Mouse (Mus musculus): ENCODE data around the gene Gm17387. TPM values are rescaled to one million over a fixed set of nuclear protein-coding genes. Genes with fewer than 3 reads are reported as not detected.

Gene Gm17387
- not detected in 2 replicates for polyA plus RNA-seq (2014; fragmentation: Nextera tagmentation; extraction: Ambion mirVana)

DNA sequence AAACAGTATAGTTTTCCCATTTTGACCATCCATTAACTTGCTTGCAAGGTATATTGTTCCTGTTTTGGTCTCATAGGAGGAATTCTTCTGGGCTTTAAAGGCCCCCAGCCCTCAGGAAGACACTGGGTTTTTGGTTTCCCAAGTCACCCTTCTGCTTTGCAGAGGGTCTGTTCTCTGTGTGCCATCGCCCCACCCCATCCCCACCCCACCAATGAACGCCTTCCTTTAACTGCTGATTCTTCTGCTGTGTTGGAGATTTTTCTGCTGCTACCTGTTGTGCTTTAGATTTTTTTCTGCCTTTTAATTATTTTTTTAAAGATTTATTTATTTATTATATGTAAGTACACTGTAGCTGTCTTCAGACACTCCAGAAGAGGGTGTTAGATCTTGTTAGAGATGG, at the start of gene Gm17387:
TSS of gene Gm17387 (plus strand) at position 301 of the 400 bp plus-strand sequence.
- Histone ChIP-seq H3K27me3 (ENCODE audit: control insufficient read depth, insufficient read depth, low read length) (no peaks in the 10 kb centered on the region), H3K27ac (ENCODE audit: low read length) (no peak within 1 kb of the TSS), H3K4me3 (ENCODE audit: low read depth, low read length) (no peak within 1 kb of the TSS), H3K36me3 (ENCODE audit: control insufficient read depth, insufficient read depth, low read length) (no peaks in the 10 kb centered on the region), H3K4me1 (ENCODE audit: control insufficient read depth, insufficient read depth, low read length) (0 out of 2 replicates have a peak, but pooled peaks cover 9% of the 10 kb centered on the region), H3K9ac (replicated peaks; ENCODE audit: low read depth, low read length) (no peak within 1 kb of the TSS), H3K4me2 (replicated peaks; ENCODE audit: low read depth, low read length) (no peak within 1 kb of the TSS), H3K9me3 (ENCODE audit: control insufficient read depth, low read depth, low read length) (no peaks in the 10 kb centered on the region)
- 92% methylated on average over 2 of the region's 2 CpGs for WGBS
- no peak for ATAC-seq (ENCODE audit: insufficient number of reproducible peaks, insufficient read depth, low FRiP score, low read depth)

DNA sequence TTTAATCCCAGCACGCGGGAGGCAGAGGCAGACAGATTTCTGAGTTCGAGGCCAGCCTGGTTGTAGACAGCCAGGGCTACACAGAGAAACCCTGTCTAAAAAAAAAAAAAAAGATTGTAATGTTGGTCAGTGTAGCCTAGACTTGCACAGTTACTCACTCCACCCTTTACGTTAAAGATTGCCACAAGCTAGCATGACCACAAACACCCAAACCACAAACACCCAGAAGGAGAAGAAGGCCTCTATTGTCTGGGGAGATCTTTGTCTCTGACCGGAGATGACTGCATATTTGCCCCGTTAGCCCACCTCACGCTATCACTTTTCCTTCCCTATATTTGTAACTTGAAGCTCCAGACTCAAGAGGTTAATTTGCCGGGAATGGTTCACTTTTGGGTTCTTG, 47.2 kb upstream of the Gm17387 start:
- ATAC-seq (ENCODE audit: insufficient number of reproducible peaks, insufficient read depth, low FRiP score, low read depth), result no peak
- Histone ChIP-seq H3K9ac (replicated peaks; ENCODE audit: low read depth, low read length) (no peak overlapping the region), H3K27ac (ENCODE audit: low read length) (no peak overlapping the region), H3K36me3 (ENCODE audit: control insufficient read depth, insufficient read depth, low read length) (no peaks in the 10 kb centered on the region), H3K9me3 (ENCODE audit: control insufficient read depth, low read depth, low read length) (no peaks in the 10 kb centered on the region), H3K27me3 (ENCODE audit: control insufficient read depth, insufficient read depth, low read length) (no peaks in the 10 kb centered on the region), H3K4me2 (replicated peaks; ENCODE audit: low read depth, low read length) (no peak overlapping the region), H3K4me1 (ENCODE audit: control insufficient read depth, insufficient read depth, low read length) (no peaks in the 10 kb centered on the region), H3K4me3 (ENCODE audit: low read depth, low read length) (no peak overlapping the region)
- 91% methylated on average over 8 of the region's 8 CpGs for WGBS

- H3K27me3 ChIP-seq (ENCODE audit: control insufficient read depth, insufficient read depth, low read length), result no peaks in the 10 kb centered on the region
- H3K4me3 ChIP-seq (ENCODE audit: low read depth, low read length), result no peak overlapping the region
- H3K27ac ChIP-seq (ENCODE audit: low read length), result no peak overlapping the region
- no peaks in the 10 kb centered on the region for H3K9me3 ChIP-seq (ENCODE audit: control insufficient read depth, low read depth, low read length)
- no peaks in the 10 kb centered on the region for H3K36me3 ChIP-seq (ENCODE audit: control insufficient read depth, insufficient read depth, low read length)
- no peak overlapping the region for H3K9ac ChIP-seq (replicated peaks; ENCODE audit: low read depth, low read length)
- no peaks in the 10 kb centered on the region for H3K4me1 ChIP-seq (ENCODE audit: control insufficient read depth, insufficient read depth, low read length)
- no peak for ATAC-seq (ENCODE audit: insufficient number of reproducible peaks, insufficient read depth, low FRiP score, low read depth)
- H3K4me2 ChIP-seq (replicated peaks; ENCODE audit: low read depth, low read length), result no peak overlapping the region
- WGBS, result 90% methylated on average over 7 of the region's 7 CpGs
Observed at GRCm38 (mm10) chr7:140982971-140983370, 46.0 kb upstream of the Gm17387 start.

DNA sequence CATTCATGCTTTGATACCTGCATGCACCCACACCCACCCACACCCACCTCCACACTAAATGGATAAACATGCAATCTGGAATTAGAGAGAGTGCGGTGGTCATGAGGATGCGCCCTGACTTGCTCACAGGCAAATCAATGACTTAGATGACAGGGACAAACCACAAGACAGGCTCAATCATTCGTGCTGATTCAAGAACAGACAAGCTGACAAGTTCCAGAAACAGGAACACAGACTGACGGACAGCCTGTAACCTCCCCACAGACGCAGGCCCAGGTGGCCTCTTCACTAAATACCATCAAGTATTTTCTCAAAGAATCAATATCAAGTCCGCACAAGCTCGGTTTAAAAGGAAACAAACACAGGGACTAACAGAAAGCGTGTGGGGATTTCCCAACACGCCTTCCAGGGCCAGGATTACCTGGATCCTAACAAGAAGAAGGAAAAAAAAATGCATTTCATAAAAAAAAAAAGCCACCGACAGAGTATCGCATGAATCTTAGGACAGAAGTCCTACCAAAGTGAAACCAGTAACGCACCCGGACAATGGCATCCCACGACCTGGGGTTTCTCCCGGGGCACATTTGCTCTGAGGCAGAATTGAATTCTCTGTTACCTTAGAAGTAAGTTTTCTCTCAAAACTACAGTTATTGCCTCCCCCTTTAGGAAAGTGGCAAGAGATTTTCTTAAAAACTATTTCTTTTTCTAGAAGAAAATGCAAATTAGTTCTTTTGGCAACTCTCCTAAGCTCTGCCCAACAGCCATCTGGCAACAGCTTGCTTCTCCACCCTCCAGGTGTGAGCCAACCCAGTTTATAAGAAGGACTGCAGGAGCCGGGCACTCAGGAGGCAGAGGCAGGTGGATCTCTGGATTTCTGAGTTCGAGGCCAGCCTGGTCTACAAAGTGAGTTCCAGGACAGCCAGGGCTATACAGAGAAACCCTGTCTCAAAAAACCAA, 41.5 kb upstream of the Gm17387 start:
- no peak overlapping the region for H3K4me2 ChIP-seq (replicated peaks; ENCODE audit: low read depth, low read length)
- H3K4me1 ChIP-seq (ENCODE audit: control insufficient read depth, insufficient read depth, low read length), result no peaks in the 10 kb centered on the region
- no peak for ATAC-seq (ENCODE audit: insufficient number of reproducible peaks, insufficient read depth, low FRiP score, low read depth)
- no peaks in the 10 kb centered on the region for H3K36me3 ChIP-seq (ENCODE audit: control insufficient read depth, insufficient read depth, low read length)
- H3K9me3 ChIP-seq (ENCODE audit: control insufficient read depth, low read depth, low read length), result no peaks in the 10 kb centered on the region
- no peaks in the 10 kb centered on the region for H3K27me3 ChIP-seq (ENCODE audit: control insufficient read depth, insufficient read depth, low read length)
- no peak overlapping the region for H3K27ac ChIP-seq (ENCODE audit: low read length)
- no peak overlapping the region for H3K4me3 ChIP-seq (ENCODE audit: low read depth, low read length)
- WGBS, result 72% methylated on average over 17 of the region's 17 CpGs
- H3K9ac ChIP-seq (replicated peaks; ENCODE audit: low read depth, low read length), result no peak overlapping the region

DNA sequence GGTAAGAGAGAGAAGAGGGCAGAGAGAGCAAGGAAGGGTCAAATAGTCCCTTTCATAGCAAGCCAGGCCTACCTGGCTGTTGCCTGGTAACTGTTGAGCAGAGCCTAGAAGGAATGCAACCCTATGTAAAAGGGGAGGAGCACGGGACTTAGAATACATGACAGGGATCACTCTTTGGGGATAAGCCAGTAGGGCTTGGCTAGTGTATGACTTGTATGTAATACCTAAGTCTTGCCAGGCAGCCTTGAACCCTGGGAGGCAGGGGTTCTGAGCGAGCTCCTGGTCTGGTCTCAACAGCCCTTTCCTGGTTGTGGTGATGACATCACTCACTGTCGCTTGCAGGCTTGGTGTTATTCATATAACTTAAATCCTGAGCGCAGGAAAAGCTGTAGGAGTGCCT, 39.9 kb upstream of the Gm17387 start:
- no peaks in the 10 kb centered on the region for H3K36me3 ChIP-seq (ENCODE audit: control insufficient read depth, insufficient read depth, low read length)
- WGBS, result 68% methylated on average over 4 of the region's 4 CpGs
- H3K4me2 ChIP-seq (replicated peaks; ENCODE audit: low read depth, low read length), result no peak overlapping the region
- H3K4me1 ChIP-seq (ENCODE audit: control insufficient read depth, insufficient read depth, low read length), result no peaks in the 10 kb centered on the region
- no peaks in the 10 kb centered on the region for H3K9me3 ChIP-seq (ENCODE audit: control insufficient read depth, low read depth, low read length)
- H3K27me3 ChIP-seq (ENCODE audit: control insufficient read depth, insufficient read depth, low read length), result no peaks in the 10 kb centered on the region
- no peak overlapping the region for H3K9ac ChIP-seq (replicated peaks; ENCODE audit: low read depth, low read length)
- ATAC-seq (ENCODE audit: insufficient number of reproducible peaks, insufficient read depth, low FRiP score, low read depth), result 0 out of 2 replicates have a peak, but pooled peaks have one; percentile 10
- no peak overlapping the region for H3K4me3 ChIP-seq (ENCODE audit: low read depth, low read length)
- H3K27ac ChIP-seq (ENCODE audit: low read length), result no peak overlapping the region

GRCm38 (mm10) chr7:140990185-140990584, 38.7 kb upstream of the Gm17387 start:
- no peak overlapping the region for H3K9ac ChIP-seq (replicated peaks; ENCODE audit: low read depth, low read length)
- 51% methylated on average over 6 of the region's 6 CpGs for WGBS
- no peaks in the 10 kb centered on the region for H3K4me1 ChIP-seq (ENCODE audit: control insufficient read depth, insufficient read depth, low read length)
- no peak overlapping the region for H3K4me3 ChIP-seq (ENCODE audit: low read depth, low read length)
- H3K9me3 ChIP-seq (ENCODE audit: control insufficient read depth, low read depth, low read length), result no peaks in the 10 kb centered on the region
- H3K4me2 ChIP-seq (replicated peaks; ENCODE audit: low read depth, low read length), result no peak overlapping the region
- no peaks in the 10 kb centered on the region for H3K36me3 ChIP-seq (ENCODE audit: control insufficient read depth, insufficient read depth, low read length)
- H3K27ac ChIP-seq (ENCODE audit: low read length), result no peak overlapping the region
- no peak for ATAC-seq (ENCODE audit: insufficient number of reproducible peaks, insufficient read depth, low FRiP score, low read depth)
- no peaks in the 10 kb centered on the region for H3K27me3 ChIP-seq (ENCODE audit: control insufficient read depth, insufficient read depth, low read length)

GRCm38 (mm10) chr7:140990622-140991021, 38.3 kb upstream of the Gm17387 start:
- Histone ChIP-seq H3K4me2 (replicated peaks; ENCODE audit: low read depth, low read length) (no peak overlapping the region), H3K27ac (ENCODE audit: low read length) (no peak overlapping the region), H3K9me3 (ENCODE audit: control insufficient read depth, low read depth, low read length) (no peaks in the 10 kb centered on the region), H3K9ac (replicated peaks; ENCODE audit: low read depth, low read length) (no peak overlapping the region), H3K36me3 (ENCODE audit: control insufficient read depth, insufficient read depth, low read length) (no peaks in the 10 kb centered on the region), H3K27me3 (ENCODE audit: control insufficient read depth, insufficient read depth, low read length) (no peaks in the 10 kb centered on the region), H3K4me1 (ENCODE audit: control insufficient read depth, insufficient read depth, low read length) (no peaks in the 10 kb centered on the region), H3K4me3 (ENCODE audit: low read depth, low read length) (no peak overlapping the region)
- 70% methylated on average over 5 of the region's 5 CpGs for WGBS
- no peak for ATAC-seq (ENCODE audit: insufficient number of reproducible peaks, insufficient read depth, low FRiP score, low read depth)

DNA sequence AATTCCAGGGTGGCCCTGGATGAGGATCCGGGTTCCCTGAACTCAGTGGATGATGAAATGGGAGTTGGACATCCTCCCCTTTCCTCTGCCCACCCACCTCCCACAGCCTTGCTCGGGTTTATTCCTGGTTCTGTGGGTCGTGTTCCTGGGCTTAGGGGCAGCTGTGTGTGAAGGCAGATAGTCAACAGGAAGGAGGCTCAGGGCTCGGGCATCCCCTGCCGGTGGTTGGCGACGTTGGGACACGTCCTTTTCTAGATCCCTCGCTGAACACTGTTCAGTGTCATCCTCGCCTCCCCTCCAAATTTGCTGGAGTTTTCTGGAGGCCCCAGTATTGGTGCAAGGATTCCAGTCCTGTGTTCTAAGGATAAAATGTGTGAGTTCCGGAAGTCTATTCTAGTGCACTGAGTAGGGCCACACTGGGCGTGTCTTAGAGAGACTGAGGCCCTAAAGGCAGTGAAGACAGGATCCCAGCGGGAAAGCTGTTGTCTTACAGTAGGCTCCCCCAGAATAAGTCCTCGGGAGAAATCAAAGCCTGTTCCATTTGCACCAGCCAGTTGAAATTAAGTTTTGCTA, 37.7 kb upstream of the Gm17387 start:
- no peak overlapping the region for H3K4me3 ChIP-seq (ENCODE audit: low read depth, low read length)
- H3K9ac ChIP-seq (replicated peaks; ENCODE audit: low read depth, low read length), result no peak overlapping the region
- no peak for ATAC-seq (ENCODE audit: insufficient number of reproducible peaks, insufficient read depth, low FRiP score, low read depth)
- H3K36me3 ChIP-seq (ENCODE audit: control insufficient read depth, insufficient read depth, low read length), result no peaks in the 10 kb centered on the region
- H3K4me2 ChIP-seq (replicated peaks; ENCODE audit: low read depth, low read length), result no peak overlapping the region
- no peak overlapping the region for H3K27ac ChIP-seq (ENCODE audit: low read length)
- no peaks in the 10 kb centered on the region for H3K27me3 ChIP-seq (ENCODE audit: control insufficient read depth, insufficient read depth, low read length)
- WGBS, result 81% methylated on average over 14 of the region's 14 CpGs
- H3K4me1 ChIP-seq (ENCODE audit: control insufficient read depth, insufficient read depth, low read length), result no peaks in the 10 kb centered on the region
- no peaks in the 10 kb centered on the region for H3K9me3 ChIP-seq (ENCODE audit: control insufficient read depth, low read depth, low read length)

All from stomach, embryonic 14.5 days (tissue).